Mouse (Mus musculus) MEL-GATA-1-ER (cell line): ENCODE data around the gene Olfr263.
A peak's percentile ranks its signal among the peaks of the same experiment; 100 is the strongest.
"Not testable (repeated sequence)": the region's sequence is repeated elsewhere in the genome, so short reads cannot be mapped to it uniquely, and the experiment has no call there.

Source experiments
- DNase-seq: peaks from one replicate; pipeline ENCODE4 v3.0.0-alpha.2; 2012; ENCODE audit warnings: low read depth; ENCODE audit errors: extremely low read depth

The Olfr263 gene

GRCm38 (mm10) chr13:21129339-21129738 is at the start of gene Olfr263:
TSS of gene Olfr263 (plus strand) at chr13:21129639.
- DNase-seq: not testable (repeated sequence)

GRCm38 (mm10) chr13:21082686-21083085 is 46.8 kb upstream of the Olfr263 start:
- no peak for DNase-seq

GRCm38 (mm10) chr13:21109759-21110158 is 19.7 kb upstream of the Olfr263 start:
- no peak for DNase-seq

- DNase-seq: no peak
These were observed 19.0 kb upstream of the Olfr263 start for GRCm38 (mm10) chr13:21110441-21110840.

- DNase-seq: not testable (repeated sequence)
These were observed 18.3 kb upstream of the Olfr263 start, which contains the start of gene Olfr1369-ps1 for GRCm38 (mm10) chr13:21111183-21111582. TSS of gene Olfr1369-ps1 (plus strand) at chr13:21111483.

GRCm38 (mm10) chr13:21114121-21114520 is 15.3 kb upstream of the Olfr263 start:
- DNase-seq: no peak

- DNase-seq: no peak
These were observed 13.0 kb downstream of the Olfr263 start for GRCm38 (mm10) chr13:21142421-21142820.

GRCm38 (mm10) chr13:21145767-21146166 is 16.3 kb downstream of the Olfr263 start, which contains the start of gene Olfr1368:
TSS of gene Olfr1368 (minus strand) at chr13:21145867.
- no peak for DNase-seq

GRCm38 (mm10) chr13:21155888-21156287 is 26.4 kb downstream of the Olfr263 start:
- no peak for DNase-seq

GRCm38 (mm10) chr13:21158071-21158470 is 28.6 kb downstream of the Olfr263 start:
- DNase-seq: no peak

GRCm38 (mm10) chr13:21158785-21159474 is 29.5 kb downstream of the Olfr263 start:
- DNase-seq: peak; percentile 80

GRCm38 (mm10) chr13:21159475-21159819 is 30.0 kb downstream of the Olfr263 start:
- DNase-seq: no peak

GRCm38 (mm10) chr13:21160041-21160511 is 30.6 kb downstream of the Olfr263 start:
- DNase-seq: no peak

- no peak for DNase-seq
These were observed 31.5 kb downstream of the Olfr263 start for GRCm38 (mm10) chr13:21160657-21161590.

- DNase-seq: no peak
These were observed 32.2 kb downstream of the Olfr263 start for GRCm38 (mm10) chr13:21161591-21161990.

- no peak for DNase-seq
These were observed 33.2 kb downstream of the Olfr263 start for GRCm38 (mm10) chr13:21162591-21162990.

- peak; percentile 68 for DNase-seq
These were observed 37.8 kb downstream of the Olfr263 start for GRCm38 (mm10) chr13:21166936-21167909.

- DNase-seq: no peak
These were observed 38.5 kb downstream of the Olfr263 start for GRCm38 (mm10) chr13:21167910-21168300.

GRCm38 (mm10) chr13:21168371-21169011 is 39.1 kb downstream of the Olfr263 start:
- no peak for DNase-seq

GRCm38 (mm10) chr13:21169121-21169656 is 39.8 kb downstream of the Olfr263 start:
- no peak for DNase-seq
